Mouse (Mus musculus) gastrocnemius, adult 2 months (tissue): ENCODE data around the gene Dnajc4. TPM values are rescaled to one million over a fixed set of nuclear protein-coding genes. Genes with fewer than 3 reads are reported as not detected.

Experiments
- DNase-seq: peaks from one replicate; pipeline ENCODE4 v3.0.0; 2022
- H3K27ac ChIP-seq: fragments of 200-600 bp; 2 replicates; pipeline ENCODE4 v1.8.1; 2022; ENCODE audit warnings: mild to moderate bottlenecking
- H3K4me3 ChIP-seq: fragments of 200-600 bp; 2 replicates; pipeline ENCODE4 v1.8.1; 2022; ENCODE audit warnings: mild to moderate bottlenecking, moderate library complexity
- CTCF ChIP-seq: fragments of 200-600 bp; IDR thresholded peaks from 2 replicates; pipeline ENCODE4 v1.8.1; 2022; ENCODE audit warnings: antibody characterized with exemption, mild to moderate bottlenecking, moderate library complexity
- intact Hi-C: fragments of 180-260 bp; cut with DNase I; formaldehyde crosslinking; loops from one replicate; pipeline ENCODE4 v1.15.1; 2025
- long read RNA-seq, 2 experiments: library from polyadenylated mRNA; stranded (forward); transcript quantifications; one replicate each; pipeline ENCODE4 v2.0.0; 2021
- total RNA-seq, 2 experiments: library from RNA; stranded (reverse); gene quantifications; 2 replicates each; pipeline ENCODE4 v1.2.3; 2021

Dnajc4 gene
- total RNA-seq = 10 to 100 TPM; 35.3 to 37.6 TPM
- long read RNA-seq, experiment 1, partial matches to known transcripts = 8 of 21 reads
- long read RNA-seq, experiment 1, other reads (novel, unspliced or antisense) = 10 of 21 reads
- long read RNA-seq, experiment 2, partial matches to known transcripts = 4 of 28 reads
- long read RNA-seq, experiment 2, other reads (novel, unspliced or antisense) = 19 of 28 reads

DNA sequence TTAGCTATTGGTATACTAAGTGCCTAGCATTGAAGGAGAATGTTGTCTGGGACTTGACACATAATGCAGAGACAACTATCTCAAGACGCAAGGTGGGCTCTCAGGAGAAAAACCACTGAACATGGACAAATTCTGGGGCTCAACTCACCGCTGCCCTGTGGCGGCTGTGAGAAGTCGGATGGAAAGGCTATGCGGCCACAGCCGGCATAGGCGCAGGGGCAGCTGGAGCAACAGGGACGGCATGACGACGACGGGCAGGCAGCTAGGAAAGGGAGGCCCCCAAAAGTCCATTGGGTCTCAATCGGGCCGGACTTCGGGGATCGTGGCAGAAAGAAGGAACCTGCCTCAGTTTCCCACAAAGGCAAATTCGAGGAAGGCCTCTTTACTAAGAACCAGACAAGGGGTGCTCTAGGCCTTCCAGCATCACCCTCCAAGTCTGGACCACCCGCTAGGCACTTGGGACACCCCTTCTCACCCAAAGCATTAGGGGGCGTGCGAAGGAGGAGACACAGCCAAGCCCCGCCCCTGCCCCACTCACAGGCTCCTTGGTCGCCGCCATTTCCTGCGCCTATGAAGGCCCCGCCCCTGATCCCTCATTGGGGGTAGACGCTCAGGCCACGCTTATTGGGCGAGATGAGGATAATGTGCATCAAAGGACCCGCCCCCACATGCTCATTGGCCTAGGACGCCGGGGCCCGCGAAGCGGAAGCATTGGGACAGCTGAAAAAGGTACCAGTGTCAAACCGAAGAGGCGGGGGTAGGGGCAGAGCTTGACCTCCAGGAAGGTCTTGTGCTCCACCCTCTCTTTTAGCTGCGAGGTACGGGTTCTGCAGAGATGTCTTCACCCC lies at the start of gene Dnajc4:
Gene Dnajc4 (minus strand): TSS at position 562 of the 848 bp plus-strand sequence.
- Histone ChIP-seq H3K27ac (peak within 1 kb of the TSS; percentile 86), H3K4me3 (peak within 1 kb of the TSS; percentile 89)
- DNase-seq = peak; percentile 97
- no peak; the same call in 1 of the 2 replicates for TF ChIP-seq CTCF
- intact Hi-C loops = no loop called here

DNA sequence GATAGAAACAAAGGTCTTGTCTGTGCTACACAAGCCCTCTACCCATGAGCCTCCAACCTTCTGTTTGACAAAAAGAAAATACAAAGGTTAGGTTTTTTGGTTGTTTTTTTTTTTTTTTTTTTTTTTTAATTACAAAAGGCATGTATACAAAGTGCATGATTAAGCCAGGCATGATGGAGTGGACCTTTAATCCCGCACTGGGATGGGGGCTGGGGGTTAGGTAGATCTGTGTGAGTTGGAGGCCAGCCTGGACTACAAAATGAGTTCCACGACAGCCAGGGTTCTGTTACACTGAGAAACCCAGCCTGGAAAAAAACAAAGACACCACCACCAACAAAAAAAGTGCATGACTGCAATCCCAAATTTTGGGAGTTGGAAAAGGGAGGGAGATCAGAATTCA lies 48.8 kb upstream of the Dnajc4 start:
- no peak for TF ChIP-seq CTCF
- H3K27ac ChIP-seq = peak overlapping the region; percentile 98
- H3K4me3 ChIP-seq = peak overlapping the region; percentile 78
- no peak for DNase-seq
- intact Hi-C loops = no loop called here

DNA sequence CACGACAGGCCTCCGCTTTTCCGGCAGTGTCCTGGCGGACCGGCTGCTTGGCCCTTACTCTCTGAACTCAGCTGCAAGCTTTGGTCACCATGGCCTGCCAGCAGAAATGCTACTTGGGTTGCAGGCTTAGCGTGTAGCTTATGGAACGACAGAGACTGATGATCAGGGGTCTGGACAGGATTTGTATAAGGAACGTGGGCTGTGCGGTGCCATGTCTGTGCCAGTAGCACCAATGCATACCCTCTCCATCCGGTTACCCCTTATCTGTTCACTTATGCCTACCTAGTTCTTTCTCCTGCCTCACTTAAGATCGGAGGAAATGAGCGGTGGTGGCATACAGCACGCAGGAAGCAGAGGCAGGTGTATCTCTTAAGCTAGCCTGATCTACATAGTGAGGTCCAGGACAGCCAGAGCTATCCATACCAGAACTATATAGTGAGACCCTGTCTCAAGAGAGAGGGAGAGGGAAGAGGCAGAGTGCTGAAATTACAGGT lies 48.3 kb upstream of the Dnajc4 start:
- H3K4me3 ChIP-seq = peak overlapping the region; percentile 78
- H3K27ac ChIP-seq = peak overlapping the region; percentile 98
- TF ChIP-seq CTCF = no peak
- no peak for DNase-seq
- intact Hi-C loops = no loop called here

DNA sequence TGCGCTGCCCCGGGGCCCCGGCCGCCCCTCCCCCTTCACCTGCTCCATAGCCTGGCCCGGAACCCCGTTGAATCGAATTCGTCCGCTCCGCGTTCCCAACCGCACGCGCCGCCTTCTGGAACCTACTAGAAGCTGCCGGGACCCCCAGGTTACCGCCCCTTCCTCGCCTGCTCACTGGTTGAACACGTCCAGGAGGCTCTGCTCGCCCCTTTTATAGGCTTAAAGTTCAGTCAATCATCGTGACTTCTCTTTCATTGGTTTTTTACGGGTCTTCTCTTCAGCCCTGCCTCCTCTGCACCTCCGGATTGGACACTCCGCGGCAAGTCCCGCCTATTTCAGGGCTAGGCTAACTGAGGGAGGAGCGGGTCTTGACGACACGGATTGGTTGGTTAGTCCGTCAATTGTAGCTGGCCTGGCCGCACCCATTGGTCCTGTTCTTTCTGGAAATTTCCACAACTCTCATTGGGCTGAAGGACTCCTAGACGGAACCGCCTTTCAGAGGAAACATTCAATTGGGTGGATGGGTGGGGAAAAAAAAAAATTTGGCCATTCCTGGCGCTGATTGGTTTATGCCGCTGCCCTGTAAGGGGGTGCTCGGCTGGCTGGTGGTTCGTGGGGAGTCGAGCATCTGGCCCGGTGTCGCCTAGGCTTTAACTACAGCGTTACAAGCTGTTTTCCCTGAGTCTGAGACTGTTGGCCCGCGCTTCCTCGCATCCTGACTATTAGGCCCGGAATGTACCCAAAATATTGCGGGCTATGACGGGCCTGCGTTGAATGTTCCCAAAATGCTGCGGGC lies 47.7 kb upstream of the Dnajc4 start, which contains the start of gene Stip1:
Gene Stip1 (minus strand): TSS at position 127 of the 796 bp plus-strand sequence.
- peak; percentile 56 for TF ChIP-seq CTCF
- Histone ChIP-seq H3K4me3 (peak within 1 kb of the TSS; percentile 97), H3K27ac (peak within 1 kb of the TSS; percentile 98)
- peak; percentile 100 for DNase-seq
- intact Hi-C loops = loop anchor here (2.0 kb wide), 1 partner anchor 43 kb away; the partner anchor contains the start of genes Nudt22 and Trpt1

DNA sequence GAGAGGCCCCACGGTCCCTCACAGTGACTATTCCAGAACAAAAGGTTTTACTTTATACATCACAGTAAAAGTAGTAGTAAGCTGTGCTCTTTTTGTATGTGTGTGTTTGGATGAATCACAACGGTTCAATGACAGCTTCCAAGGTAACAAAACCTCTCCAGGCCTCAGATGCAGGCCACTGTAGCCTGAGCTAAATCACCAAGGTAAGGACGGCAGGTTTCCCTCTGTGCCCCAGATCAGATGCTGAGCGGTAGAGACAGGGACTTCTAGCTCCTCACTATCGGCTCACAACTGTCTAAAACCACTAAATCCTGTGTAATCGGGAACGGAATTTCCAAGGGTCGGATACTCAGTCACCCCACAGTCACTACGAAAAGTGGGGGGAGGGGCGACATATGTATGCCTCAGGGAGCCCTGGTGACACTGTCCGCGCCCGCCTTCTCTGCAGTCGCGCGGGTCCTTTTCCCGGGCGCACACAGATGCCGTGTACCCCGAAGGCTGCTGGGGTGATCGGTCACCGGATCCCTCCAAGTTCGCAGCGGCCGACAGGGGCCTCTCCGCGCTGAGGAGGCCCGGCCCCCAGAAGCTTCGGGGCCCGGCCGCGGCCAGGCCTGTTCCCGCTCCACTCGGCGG lies 46.8 kb upstream of the Dnajc4 start:
- Histone ChIP-seq H3K4me3 (peak overlapping the region; percentile 97), H3K27ac (peak overlapping the region; percentile 92)
- intact Hi-C loops = loop anchor here (2.0 kb wide), 1 partner anchor 42 kb away; the partner anchor contains the start of genes Nudt22 and Trpt1
- peak; percentile 69 for DNase-seq
- no peak for TF ChIP-seq CTCF

DNA sequence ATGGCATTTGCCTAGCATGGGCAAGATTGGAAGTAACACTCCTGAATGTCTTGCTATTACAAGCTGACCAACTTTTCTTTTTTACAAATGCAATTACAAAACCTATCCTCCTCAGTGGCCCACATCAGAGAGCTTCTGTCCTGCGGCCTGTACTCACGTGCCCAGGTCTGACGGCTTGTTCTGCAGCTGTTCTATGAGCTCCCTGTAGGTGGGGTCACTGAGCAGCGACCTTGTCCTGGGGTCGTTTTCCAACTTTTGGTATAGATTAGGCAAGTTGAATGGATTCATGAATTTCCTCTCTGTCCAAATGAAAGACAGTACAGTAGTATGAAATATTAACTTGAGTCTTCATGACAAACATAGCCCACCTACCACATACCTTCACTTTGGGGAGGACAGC lies 41.6 kb upstream of the Dnajc4 start:
- intact Hi-C loops = no loop called here
- H3K27ac ChIP-seq = no peak overlapping the region
- DNase-seq = no peak
- H3K4me3 ChIP-seq = no peak overlapping the region
- 0 out of 2 replicates have a peak, but pooled peaks have one; percentile 1 for TF ChIP-seq CTCF

DNA sequence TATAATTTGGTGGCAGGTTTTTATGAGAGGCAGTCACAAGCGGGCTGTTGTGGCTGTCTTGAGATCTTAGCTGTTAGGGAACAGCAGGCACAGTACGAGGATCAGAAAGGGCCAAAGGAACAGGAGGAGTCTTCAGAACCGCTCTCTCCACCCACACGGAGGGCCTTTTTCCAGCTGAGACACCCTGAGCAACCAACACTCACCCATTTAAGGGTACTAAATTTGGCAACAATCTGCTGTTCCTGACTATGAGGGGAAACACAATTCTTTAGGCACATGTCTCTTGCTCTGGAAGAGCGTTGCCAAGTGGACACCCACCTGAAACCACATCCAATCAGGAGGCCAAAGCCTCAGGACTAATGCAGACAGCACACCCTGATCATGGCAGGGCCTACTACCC lies 37.2 kb upstream of the Dnajc4 start:
- no peak for DNase-seq
- Histone ChIP-seq H3K27ac (no peak overlapping the region), H3K4me3 (no peak overlapping the region)
- intact Hi-C loops = no loop called here
- no peak for TF ChIP-seq CTCF

DNA sequence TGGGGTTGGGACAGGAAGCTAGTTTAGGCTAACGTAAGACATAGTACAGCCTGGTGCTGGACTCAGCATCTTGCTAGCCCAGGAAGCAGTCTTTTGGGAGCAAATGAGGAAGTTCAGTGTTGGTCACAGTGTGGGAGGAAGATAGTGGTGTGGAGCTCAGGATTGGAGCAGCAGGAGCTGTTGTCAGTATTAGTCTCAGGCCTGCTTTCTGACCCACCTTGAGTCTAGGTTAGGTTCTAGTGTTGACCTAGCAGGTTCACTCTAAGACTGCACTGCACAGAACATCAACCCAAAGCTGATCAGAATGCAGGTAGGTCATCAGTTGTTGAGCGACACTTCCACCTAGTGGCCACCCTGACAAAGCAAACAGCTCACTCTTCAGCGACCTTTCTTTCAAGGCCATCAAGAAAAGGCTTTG lies 27.9 kb upstream of the Dnajc4 start:
- peak; percentile 68 for TF ChIP-seq CTCF
- intact Hi-C loops = loop anchor here (1.0 kb wide), 1 partner anchor 96 kb away; no protein-coding TSS in a partner anchor
- H3K4me3 ChIP-seq = no peak overlapping the region
- peak; percentile 53 for DNase-seq
- H3K27ac ChIP-seq = peak overlapping the region; percentile 38

DNA sequence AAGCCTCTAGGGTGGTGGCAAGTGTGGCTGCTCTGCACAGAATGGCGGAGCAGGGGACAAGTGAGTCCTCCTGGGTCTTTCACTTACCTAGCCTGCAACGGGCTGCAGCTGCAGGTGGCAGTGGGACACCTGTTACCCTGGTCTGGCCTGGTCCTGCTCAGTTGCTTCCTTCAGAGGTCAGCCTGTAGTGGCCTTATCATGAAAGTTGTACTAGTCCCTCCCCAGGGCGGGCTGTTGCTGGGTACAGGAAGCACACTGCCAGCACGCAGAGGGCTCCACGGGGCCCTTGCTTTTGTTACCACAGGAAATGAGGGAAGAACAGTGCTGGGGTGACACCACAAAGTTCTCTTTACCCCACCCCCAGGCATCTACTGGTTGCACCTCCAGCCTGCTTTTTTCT lies 26.8 kb upstream of the Dnajc4 start, which contains the start of gene Fermt3:
Gene Fermt3 (minus strand): TSS at position 279 of the 400 bp plus-strand sequence.
- TF ChIP-seq CTCF = no peak
- intact Hi-C loops = no loop called here
- peak; percentile 40 for DNase-seq
- peak within 1 kb of the TSS; percentile 51 for H3K4me3 ChIP-seq
- H3K27ac ChIP-seq = peak within 1 kb of the TSS; percentile 59

DNA sequence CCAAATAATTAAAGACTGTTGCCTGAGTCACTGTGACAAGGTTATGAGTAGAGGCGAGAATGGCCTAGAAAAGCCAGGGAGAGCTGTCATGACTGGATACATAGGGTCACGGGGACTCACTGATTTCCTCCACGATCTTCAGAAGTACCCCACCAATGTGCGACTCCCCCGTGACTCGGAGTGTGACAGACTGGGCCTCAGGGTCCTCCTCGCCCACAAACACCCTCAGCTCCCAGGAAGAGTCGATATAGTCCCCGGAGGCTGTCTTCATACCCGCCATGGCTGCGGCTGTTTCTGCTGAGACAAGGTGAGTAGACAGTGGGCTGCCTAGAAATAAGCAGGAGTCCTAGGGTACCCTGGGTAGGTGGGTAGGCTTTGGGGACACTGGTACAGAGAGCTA lies 26.2 kb upstream of the Dnajc4 start:
- DNase-seq = no peak
- H3K4me3 ChIP-seq = peak overlapping the region; percentile 51
- intact Hi-C loops = no loop called here
- H3K27ac ChIP-seq = peak overlapping the region; percentile 59; the same call in 1 of the 2 replicates
- no peak for TF ChIP-seq CTCF

DNA sequence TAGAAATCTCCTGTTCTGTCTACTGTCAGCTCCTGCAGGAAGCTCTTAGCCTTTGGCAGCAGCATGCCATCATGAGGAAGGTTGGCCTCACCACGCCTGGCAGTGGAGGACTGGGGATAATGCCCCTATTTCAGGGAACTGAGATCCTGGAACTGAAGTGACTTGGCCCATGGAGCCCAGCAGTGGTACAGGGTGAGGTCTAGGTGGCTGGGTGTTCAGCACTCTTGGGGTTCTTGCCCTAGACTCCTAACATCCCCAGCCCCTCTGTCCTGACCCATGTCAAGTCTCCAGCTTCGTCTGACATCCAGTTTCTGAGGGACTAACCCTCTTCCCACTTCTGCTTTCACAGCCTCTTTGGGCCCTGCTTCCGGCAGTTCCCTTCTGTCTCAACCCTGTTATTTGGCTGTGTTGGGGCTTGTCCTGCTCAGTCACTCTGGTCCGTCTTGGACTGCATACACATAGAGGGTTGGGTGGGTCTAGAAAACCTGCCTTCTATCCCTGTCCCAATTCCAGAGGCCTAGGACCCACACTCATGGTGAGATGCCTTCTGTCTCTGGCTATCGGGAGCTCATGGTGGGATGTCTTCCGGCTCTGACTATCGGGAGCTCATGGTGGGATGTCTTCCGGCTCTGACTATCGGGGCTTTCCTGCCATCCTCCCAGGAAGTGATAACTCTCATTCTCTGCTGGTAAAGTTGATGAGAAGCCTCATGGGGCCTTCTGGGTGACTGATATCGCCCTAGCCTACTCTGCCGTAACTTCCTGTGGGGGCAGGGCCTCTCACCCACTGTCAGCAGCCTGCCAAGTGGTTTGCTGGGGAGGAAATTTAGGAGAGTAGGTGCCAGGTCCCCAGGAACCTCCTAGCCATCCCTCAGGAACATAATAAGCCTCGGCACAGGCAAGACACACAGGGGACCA lies 25.4 kb upstream of the Dnajc4 start:
- peak overlapping the region; percentile 51 for H3K4me3 ChIP-seq
- 0 out of 2 replicates have a peak overlapping the region, but pooled peaks have one; percentile 4 for H3K27ac ChIP-seq
- DNase-seq = no peak
- no peak for TF ChIP-seq CTCF
- intact Hi-C loops = no loop called here
